Mouse (Mus musculus) kidney, adult 9 months (tissue): Measurements from ENCODE around the gene Arid2.

Experiments used
- DNase-seq: peaks from one replicate; pipeline ENCODE4 v3.0.0; 2022

The Arid2 gene

DNA sequence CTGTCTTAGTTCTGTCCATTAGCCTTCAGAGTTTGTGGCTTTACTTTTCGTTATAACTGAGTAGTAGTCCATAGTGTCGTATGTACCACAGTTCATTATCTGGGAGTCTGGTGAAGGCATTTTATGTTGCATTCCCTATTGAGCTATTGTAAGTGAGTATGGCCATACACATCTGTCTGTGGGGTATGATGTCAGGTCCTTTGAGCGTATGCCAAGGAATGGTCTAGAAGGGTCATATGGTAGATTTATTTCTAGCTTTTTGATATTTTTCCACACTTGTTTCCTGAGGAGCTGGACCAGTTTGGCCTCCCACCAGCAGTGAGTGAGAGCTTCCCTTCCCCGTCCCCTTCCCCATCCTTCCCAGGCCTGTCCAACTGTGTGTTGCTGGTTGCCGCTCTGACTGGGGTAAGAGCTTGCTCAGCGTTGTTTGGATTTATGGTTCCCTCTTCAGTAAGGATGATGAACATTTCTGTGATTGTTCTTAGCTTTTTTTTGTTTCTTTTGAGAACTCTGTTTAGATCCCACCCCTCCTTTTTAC lies 58.1 kb downstream of the Arid2 start:
- no peak for DNase-seq

DNA sequence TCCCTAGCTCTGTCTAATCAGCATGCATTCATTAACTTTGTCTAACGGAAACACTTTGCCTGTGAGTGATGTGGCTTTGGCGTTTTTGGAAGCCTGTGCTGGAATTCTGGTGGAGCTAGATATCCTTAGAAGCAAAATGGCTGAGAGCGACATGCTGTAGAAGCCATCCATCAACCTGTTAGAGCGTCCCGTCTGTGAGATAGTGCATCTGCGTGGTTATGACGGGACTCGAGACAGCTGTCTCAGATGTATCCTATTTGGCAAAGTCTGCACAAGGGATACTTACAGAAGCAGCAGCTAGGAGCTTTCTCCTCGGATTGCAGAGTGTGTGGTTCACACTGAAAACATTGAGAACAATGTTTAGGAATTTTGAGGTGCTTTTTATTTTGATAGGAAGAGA lies 64.1 kb downstream of the Arid2 start:
- no peak for DNase-seq

DNA sequence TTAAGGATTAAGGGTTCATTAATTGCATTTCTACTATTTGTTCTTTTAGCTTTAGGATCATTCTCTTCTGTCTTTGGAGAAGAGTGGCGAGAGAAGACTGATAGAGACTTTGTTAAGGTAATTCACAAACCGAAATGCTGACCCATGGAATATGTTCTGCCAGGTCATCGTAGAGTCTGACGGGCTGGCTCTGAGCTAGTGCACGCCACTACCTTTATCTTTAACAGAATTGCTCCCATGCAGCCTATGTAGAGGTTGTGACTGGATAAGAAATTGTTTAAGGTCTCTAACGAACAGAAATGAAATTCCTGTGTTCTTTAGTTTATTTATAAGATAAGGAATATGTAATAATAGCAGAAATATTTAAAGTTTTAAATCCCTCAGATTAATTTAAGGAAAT lies 71.6 kb downstream of the Arid2 start:
- no peak for DNase-seq

DNA sequence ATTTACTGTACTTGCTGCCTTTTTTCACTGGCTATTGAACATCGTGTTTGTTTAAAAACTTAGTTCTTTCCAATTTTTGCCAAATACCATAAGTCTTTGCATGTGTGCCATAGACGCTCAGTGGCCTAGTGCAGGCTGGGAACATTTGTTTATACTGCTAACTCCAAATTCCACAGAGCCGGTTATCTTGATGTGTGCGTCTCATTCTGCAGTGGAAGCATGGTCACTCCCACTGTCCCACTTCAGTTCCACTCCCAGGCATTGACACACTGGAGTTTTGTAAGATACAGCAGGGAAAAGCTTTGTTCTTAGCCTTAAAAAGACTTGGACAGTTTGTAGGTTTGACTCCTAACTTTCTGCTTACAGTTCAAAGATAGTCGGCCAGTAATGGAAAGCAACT lies 73.3 kb downstream of the Arid2 start:
- DNase-seq = no peak

DNA sequence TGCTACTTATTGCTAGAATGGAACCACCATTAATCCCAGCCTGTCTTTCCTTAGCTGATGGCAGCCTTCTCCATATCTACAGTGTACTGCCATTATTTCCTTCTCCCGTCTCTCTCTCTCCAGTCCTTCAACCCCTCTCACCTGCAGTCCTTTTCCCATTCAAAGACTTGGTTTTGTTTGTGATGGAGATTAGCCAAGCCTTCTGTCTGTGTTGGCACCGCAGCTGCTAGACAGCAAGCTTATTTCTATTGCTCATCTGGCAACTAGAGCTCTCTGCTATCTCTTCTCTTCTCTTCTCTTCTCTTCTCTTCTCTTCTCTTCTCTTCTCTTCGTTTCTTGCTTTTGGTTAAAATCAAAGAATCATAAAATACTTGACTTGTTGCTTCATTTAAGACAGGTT lies 78.0 kb downstream of the Arid2 start:
- DNase-seq = no peak

DNA sequence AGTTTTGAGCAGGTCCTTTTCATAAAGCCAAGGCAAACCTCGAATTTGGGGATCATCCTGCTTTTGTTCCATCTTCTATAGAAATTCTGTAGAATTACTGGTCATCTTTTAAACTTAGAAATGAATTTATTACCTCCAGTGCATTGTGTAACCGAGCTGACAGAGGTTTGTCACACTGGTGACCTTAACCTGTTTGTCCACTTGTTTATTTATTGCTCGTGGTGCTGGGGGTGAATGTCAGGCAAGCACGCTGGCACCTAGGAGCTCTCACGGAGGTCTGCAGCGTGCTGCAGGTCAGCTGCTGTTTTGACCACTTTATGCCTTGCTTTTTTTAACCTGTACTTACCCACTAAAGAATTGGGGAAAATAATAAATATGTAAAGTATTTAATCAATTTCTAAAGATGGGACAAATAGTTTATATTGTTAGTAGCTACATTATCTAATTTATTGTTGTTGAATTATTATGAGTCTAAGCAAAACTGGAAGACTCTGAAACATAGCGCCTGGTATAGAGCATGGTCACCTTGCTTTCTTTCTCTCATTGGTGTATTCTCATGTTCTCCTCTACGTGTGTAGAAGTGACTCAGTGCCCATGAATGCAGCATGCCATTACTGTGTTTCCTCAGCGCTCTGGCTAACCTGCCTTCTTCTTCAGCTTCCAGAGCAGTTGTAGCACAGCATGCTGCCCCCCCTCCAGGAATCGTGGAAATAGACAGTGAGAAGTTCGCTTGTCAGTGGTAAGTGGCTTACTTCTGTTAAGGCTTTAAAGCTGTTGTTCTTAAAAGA lies 79.1 kb downstream of the Arid2 start:
- DNase-seq = no peak

DNA sequence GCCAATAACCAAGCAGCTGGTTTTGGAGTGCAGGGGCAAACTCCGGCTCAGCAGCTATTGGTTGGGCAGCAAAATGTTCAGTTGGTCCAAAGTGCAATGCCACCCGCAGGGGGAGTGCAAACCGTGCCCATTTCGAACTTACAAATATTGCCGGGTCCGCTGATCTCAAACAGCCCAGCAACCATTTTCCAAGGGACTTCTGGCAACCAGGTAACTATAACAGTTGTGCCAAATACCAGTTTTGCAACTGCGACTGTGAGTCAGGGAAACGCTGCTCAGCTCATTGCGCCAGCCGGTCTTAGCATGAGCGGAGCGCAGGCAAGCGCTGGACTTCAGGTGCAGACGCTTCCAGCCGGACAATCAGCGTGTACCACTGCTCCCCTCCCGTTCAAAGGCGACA lies 84.0 kb downstream of the Arid2 start:
- peak; percentile 42 for DNase-seq

DNA sequence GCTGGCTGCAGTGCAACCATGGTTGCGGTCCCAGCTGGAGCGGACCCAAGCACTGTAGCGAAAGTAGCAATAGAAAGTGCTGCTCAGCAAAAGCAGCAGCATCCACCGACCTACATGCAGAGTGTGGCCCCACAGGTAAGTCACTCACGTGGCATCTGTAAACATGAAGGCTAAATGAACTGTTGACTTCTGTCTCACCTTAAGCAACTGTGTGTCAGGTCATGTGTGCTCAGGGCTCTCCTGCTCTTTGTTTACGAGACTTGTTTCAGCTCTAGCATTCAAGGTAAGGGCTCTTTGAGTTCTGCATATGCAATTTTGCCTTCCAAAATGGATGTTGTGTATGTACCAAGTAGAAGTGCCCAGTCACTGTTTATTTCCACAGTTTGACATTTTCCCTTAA lies 85.3 kb downstream of the Arid2 start:
- DNase-seq = no peak

DNA sequence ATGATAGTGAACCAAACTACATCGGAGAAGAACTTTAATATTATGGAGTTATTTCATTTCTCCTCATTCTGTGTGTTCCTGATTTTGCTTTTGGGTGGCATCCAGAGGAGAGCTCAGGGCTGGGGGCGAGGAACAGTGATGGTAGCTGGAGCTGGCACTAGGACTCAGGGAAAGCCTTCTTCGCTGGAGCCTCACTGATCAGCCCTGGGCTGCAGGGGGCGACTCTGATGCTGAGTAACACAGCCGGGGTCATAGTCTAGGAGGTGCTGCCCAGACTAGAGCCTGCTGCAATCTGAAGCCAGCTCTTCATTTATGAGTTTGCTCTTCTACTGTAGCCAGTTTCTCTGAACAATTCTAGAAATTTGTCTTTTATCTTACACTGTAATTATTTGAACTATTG lies 85.8 kb downstream of the Arid2 start:
- peak; percentile 35 for DNase-seq

DNA sequence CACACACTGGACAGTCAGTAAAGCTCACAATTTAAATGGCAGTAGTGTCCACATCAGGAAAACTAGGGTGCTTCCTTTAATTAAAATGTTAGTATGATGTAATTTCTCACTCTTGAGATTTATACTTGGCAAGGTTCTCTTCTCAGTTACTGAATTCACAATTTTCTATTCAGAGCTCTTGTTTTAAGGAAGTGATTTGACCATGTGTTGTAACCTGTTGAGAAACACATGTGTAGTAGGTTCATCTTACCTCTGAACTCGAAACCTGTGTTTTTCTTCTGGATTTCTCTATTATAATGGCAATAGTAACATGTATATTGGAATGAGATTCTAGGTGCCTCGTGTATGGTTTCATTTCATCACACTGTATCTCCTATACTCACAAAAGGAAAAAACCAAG lies 88.9 kb downstream of the Arid2 start:
- no peak for DNase-seq

DNA sequence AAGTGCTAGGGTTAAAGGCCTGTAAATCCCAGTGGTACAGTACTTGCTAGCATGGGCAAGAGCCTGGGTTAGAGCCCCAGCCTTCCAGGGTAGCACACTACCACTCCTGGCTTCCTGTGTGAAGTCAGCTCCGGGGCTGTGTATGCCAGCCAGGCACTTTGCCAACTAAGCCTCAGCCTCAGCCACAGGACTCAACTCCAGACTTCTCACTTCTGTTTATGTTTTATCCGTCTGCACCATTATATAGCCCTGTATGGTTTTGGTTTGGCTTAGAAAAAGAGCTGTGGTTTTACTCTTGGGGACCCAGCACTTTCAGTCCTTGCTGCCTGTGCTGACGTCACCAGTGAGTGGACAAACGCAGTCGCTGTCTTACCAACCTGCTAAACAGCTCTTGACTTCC lies 89.9 kb downstream of the Arid2 start:
- DNase-seq = peak; percentile 11

DNA sequence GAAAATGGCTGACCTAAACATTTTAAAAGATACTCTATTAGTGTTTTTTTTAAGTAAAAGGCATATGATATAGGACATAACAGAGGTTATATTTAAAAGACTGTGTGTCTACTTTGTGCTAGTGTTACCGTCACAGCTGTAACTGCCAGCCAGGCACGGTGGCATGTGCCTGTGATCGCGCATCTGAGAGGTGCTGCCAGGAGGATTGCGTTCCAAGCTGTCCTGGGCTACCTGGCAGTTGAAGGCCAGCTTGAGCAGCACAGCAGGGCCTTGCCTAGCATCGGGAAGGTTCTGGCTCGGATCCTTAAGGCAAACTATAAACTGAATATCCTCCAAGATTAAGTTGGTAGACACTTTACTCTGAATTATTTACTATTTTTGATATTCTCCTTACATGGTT lies 90.4 kb downstream of the Arid2 start:
- DNase-seq = no peak

DNA sequence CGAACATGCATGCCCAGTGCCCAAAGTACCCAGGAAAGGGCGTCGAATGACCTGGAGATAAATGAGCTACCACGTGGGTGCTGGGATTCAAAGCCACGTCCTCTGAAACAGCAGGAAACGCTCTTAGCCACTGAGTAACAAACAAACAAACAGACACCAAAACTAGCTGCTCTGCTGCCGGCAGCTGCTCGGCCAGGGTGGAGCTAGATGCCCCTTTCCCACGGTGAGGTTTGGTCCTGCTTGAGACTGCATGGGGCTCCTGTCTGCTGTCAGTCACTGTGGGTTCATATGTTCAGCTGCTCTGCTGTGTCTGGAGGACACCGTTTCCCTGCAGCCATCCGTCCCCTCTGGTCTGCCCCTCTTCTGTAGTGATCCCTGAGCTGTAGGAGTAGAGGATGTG lies 94.9 kb downstream of the Arid2 start:
- no peak for DNase-seq

DNA sequence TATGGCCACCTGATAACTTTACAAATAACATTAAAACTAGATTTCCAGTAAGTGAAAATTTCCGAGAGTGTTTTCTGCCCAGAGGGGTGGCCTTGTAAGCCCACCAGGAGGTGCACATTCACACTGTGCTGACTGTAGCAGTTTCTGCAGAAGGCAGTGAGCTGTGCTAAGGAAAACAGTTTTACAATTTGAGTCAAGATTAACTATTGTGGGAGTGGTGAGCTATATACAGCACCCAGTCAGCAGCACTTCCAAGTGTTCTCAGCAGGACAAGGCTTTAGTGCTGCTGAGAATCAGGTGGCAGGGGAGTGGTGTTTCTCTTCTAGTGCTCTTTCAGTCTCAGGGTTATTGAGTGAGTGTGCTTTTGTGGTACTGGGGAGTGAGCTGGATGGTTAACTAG lies 101.2 kb downstream of the Arid2 start:
- DNase-seq = no peak

DNA sequence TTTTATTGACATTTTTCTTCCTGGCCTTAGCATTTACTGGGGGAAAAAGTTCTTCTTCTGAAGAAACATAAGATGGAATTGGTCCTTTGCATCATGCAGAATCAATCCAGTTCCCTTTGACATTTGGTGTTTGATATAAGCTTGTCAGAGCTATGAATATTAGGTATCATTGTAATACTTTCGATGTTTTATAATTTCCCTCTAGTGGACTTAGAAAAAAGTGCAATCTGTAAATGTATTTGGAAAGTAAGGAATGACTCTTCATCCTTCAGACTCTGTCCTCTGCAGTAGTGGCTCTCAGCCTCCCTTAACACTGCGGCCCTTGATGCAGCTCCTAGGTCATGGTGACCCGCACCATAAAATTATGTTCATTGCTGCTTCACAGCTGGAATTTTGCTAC lies 105.6 kb downstream of the Arid2 start:
- DNase-seq = no peak

DNA sequence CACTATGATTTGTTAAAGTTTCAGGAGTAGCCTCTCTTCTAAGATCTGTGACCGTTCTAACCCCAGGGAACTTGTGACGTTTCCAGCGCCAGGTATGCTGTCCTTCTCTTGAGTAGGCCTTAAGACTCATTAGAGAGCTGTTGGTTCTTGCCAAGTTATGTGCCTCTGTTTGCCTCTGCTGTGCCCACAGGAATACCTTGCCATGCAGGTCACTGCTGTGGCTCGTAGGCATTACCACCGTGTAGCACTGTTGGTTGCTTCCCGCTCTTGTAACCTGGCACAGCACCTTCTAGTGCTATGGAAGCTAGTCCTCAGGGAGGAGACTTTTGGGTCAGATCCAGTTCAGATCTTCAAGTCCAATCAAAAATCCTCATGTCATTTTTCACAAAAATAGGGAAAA lies 107.8 kb downstream of the Arid2 start:
- no peak for DNase-seq

DNA sequence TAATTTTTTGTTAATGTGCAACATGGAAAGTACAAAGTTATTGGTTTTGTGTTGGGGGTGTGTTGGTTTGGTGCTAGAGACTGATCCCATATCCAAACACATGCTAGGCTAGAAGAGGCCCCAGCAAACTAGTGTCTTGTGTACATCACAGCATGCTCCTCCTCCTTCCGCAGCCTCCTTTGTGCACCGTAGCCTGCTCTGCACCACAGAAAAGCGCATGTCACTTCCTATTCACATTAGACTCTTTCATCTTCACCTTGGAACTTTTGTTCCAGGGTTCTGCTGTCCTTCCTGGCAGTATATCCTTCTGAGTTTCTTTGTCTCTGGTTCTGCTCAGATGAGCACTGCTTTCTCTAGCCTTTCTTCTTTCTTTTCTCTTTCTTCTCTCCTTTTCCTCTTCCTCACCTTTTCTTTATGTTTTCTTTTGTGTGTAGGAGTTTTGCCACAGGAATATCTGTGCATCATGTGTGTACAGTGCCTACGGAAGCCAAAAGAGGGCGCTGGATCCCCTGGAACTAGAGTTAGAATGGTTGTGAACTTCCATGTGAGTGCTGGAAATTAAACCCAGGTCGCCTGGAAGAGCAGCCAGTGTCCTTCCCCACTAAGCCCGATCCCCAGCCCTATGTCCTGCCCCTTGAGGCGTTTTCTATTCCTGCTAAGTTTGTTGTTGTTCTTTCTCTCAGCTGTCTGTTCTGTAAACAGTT lies 109.5 kb downstream of the Arid2 start:
- DNase-seq = no peak

DNA sequence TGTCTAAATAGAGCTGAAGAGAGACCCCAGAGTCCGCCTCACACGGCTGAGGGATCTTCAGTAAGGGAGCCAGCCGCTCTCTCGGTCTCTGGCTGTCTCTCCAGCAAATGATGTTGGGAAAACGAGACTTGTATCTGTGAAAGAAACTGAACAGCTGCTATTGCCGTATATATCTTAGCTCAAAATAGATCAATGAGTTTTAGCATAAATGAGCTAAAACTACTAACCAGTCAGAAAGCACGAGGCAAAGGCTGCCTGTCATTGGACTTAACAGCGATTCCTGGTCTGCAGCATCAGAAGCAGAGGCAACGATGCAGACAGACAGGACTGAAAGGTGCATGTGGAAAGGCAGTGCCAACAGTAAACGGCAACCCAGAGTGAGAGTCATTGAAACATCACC lies 111.0 kb downstream of the Arid2 start:
- DNase-seq = no peak

DNA sequence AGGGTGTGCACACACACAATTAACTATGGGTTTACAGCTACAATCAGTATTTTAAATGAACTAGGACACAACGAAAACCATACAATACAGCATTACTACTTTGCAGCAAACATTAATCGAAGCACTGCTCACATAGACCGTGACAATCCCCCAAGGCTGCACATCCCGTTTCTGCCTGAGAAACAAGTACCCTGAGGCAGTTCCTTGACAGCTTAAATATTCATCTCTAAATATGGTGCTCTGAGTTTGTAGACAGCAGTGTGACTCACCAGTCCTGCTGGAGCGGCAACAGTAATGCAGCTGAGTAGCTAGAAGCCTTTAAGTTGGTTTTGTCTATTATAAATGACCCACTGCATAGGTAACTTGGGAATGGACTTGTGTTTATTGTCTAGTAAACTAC lies 118.2 kb downstream of the Arid2 start:
- no peak for DNase-seq

DNA sequence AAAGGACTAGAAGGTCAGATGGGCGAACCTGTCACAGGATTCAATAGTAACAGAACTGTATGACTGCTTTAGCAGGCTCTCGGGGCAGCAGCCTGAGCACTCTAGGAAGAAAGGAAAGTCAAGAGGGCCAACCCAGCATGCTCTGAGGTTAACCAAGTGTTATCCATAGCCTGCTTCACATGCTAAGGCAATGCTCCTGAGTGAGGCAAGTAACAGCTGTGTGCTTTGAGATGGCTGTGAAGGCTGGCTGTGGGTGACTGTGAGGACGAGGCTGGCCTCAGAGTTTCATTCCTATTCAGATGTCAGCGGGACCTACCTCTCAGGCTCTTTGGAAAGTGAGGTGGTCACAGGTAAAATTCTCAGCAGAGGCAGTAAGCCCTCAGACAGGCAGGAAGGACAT lies 118.9 kb downstream of the Arid2 start:
- no peak for DNase-seq

DNA sequence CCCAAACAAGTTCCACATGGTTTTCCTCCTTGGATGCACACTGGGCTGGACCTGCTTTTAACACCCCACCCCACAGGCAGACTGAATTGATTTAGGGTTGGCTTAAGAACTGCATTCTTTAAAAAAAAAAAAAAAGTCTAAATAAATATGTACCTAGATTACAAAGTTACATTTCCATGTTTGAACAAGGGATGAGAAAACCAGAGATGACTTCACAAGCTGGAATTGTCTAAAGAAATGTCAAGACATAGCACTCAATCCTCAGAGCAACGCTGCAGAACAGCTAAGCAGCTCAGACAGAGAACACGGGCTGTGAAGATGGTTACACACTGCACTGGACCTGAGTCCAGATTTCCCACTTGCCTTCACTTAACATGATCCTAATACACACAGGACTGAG lies 119.8 kb downstream of the Arid2 start:
- no peak for DNase-seq

DNA sequence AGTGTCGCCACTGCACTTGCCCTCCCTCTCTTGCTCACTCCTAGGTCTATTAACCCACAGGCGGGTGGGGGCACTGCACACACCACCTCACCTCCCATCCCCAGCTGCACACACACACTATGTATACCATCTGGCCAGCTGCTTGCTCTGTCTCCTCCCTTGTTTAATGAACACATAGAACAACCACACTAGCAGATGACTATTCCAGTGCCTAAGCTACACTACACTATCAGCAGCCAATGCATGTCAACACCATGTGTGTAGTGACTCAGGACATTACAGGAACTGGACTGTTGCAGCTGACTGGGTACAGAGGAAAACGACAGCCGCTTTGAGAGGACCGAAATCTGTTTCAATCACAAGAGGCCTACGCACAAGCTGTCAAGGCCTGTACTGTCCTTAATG lies 121.4 kb downstream of the Arid2 start:
- DNase-seq = no peak

DNA sequence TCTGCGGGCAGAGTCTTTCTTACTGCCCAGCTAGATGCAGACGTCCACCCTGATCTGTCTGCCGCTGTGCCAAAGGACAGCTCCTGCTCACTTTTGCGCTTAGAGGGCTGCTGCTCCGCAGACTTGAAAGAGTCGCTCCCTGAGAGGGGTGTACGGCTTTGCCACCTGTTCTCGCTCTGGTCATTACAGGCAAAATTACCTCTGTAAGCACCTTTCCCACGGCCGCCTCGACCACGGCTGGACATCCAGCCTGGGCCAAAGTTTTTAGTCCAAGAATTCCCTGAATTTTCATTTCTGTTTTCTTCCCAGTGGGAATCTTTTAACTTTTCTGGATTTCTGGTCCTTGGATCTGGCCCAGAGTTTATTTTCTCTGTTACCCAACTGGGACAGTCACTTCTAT lies 130.8 kb downstream of the Arid2 start:
- DNase-seq = no peak

DNA sequence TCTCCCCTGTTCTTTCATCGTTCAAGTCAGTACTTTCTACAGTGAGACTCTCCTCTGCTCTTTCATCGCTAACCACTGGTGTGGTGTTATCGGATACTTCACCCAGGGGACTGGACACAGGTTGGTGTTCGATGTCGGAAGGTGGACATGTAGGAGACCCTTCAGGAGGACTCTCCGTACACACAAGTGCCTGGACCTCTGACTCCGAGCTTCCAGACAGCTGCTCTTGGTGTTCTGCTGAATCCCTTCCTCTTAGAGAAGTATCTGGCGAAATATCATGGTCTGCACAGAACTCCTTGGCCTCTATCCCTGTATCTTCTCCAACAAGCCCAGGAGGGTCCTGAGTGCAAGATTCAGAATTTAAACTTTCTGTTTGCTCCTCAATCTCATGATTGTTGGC lies 132.6 kb downstream of the Arid2 start:
- DNase-seq = no peak

DNA sequence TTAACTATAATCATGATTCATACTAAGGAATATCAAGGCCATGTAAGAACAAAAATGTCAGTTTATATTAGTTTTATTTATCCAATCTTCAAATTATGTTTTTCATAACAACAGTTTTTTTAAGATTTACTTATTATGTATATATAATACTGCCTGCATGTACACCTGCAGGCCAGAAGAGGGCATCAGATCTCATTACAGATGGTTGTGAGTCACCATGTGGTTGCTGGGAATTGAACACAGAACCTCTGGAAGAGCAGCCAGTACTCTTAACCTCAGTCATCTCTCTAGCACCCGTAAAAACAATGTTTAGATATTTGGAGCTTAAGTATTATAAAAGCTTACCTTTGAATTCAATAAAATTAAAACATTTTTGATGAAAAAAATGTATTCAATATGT lies 146.9 kb downstream of the Arid2 start:
- DNase-seq = no peak
